In genomic region chr11:50024445-50024832, GRCm38 (mm10) we compare ENCODE assay signal across 7 mouse cellular contexts. TPM values are rescaled to one million over a fixed set of nuclear protein-coding genes. Genes with fewer than 3 reads are reported as not detected.
DNase-seq lines count a peak whose midpoint lies in the region; ATAC-seq lines count a peak whose summit lies in the region.

No protein-coding gene starts in this region.

- H3K9me3 ChIP-seq in neural tube, embryonic 11.5 days (ENCODE audit: control insufficient read depth, low read length): no peaks in the 10 kb centered on the region
- no peaks in the 10 kb centered on the region for H3K9me3 ChIP-seq in forebrain, embryonic 14.5 days (replicated peaks; ENCODE audit: control insufficient read depth, low read length)
- no peaks in the 10 kb centered on the region for H3K9me3 ChIP-seq in liver, embryonic 11.5 days (ENCODE audit: control insufficient read depth, low read length)
- no peaks in the 10 kb centered on the region for H3K9me3 ChIP-seq in stomach, embryonic 16.5 days (replicated peaks; ENCODE audit: control insufficient read depth, low read length)

- no peak for DNase-seq in neural tube, embryonic 11.5 days (ENCODE audit: low spot score)
- DNase-seq in neural tube, embryonic 10.5 days (ENCODE audit: extremely low spot score, low spot score): no peak
- DNase-seq in forebrain, embryonic 14.5 days (ENCODE audit: low spot score): no peak
- no peak for DNase-seq in liver, embryonic 11.5 days (ENCODE audit: low spot score)
- no peak for DNase-seq in layer of hippocampus, adult 8-10 months (ENCODE audit: low spot score in 2 of 2)

- H3K27me3 ChIP-seq in neural tube, embryonic 11.5 days (ENCODE audit: control insufficient read depth, insufficient read depth, low read length): no peaks in the 10 kb centered on the region
- no peaks in the 10 kb centered on the region for H3K27me3 ChIP-seq in forebrain, embryonic 14.5 days (replicated peaks; ENCODE audit: control insufficient read depth, insufficient read depth, low read length)
- no peaks in the 10 kb centered on the region for H3K27me3 ChIP-seq in liver, embryonic 11.5 days (replicated peaks; ENCODE audit: control insufficient read depth, insufficient read depth, low read length)
- no peaks in the 10 kb centered on the region for H3K27me3 ChIP-seq in stomach, embryonic 16.5 days (ENCODE audit: control insufficient read depth, insufficient read depth, low read length)

- no peaks in the 10 kb centered on the region for H3K36me3 ChIP-seq in neural tube, embryonic 11.5 days (ENCODE audit: control insufficient read depth, insufficient read depth, low read length)
- H3K36me3 ChIP-seq in forebrain, embryonic 14.5 days (ENCODE audit: control insufficient read depth, insufficient read depth, low read length): no peaks in the 10 kb centered on the region
- no peaks in the 10 kb centered on the region for H3K36me3 ChIP-seq in liver, embryonic 11.5 days (ENCODE audit: control insufficient read depth, insufficient read depth, low read length)
- H3K36me3 ChIP-seq in stomach, embryonic 16.5 days (ENCODE audit: control insufficient read depth, insufficient read depth, low read length): no peaks in the 10 kb centered on the region

- peak; percentile 21; the same call in 1 of the 2 replicates for ATAC-seq in neural tube, embryonic 11.5 days (ENCODE audit: insufficient read depth, low FRiP score, low TSS enrichment)
- peak; percentile 21 for ATAC-seq in forebrain, embryonic 14.5 days
- ATAC-seq in liver, embryonic 11.5 days (replicated peaks; ENCODE audit: low FRiP score): peak; percentile 16
- ATAC-seq in stomach, embryonic 16.5 days (ENCODE audit: insufficient read depth, low FRiP score): no peak
- ATAC-seq in megakaryocyte progenitor cell, adult 5-6 weeks (replicated peaks; ENCODE audit: poor library complexity): no peak

- no peak overlapping the region for H3K9ac ChIP-seq in neural tube, embryonic 11.5 days (ENCODE audit: low read length)
- peak overlapping the region; percentile 99; the same call in 1 of the 2 replicates for H3K9ac ChIP-seq in forebrain, embryonic 14.5 days (ENCODE audit: low read length)
- no peak overlapping the region; the same call in 1 of the 2 replicates for H3K9ac ChIP-seq in liver, embryonic 11.5 days (ENCODE audit: low read depth, low read length)
- H3K9ac ChIP-seq in stomach, embryonic 16.5 days (ENCODE audit: low read length): no peak overlapping the region

- 63% methylated on average over 6 of the region's 6 CpGs for WGBS in neural tube, embryonic 11.5 days
- 60% methylated on average over 6 of the region's 6 CpGs for WGBS in forebrain, embryonic 14.5 days
- WGBS in liver, embryonic 11.5 days: 51% methylated on average over 6 of the region's 6 CpGs
- WGBS in stomach, embryonic 16.5 days: 52% methylated on average over 6 of the region's 6 CpGs

- H3K4me2 ChIP-seq in neural tube, embryonic 11.5 days (ENCODE audit: low read depth): peak overlapping the region; percentile 71
- H3K4me2 ChIP-seq in forebrain, embryonic 14.5 days (ENCODE audit: low read length): peak overlapping the region; percentile 62
- H3K4me2 ChIP-seq in liver, embryonic 11.5 days: peak overlapping the region; percentile 92
- H3K4me2 ChIP-seq in stomach, embryonic 16.5 days (ENCODE audit: low read depth, low read length): peak overlapping the region; percentile 84

- H3K27ac ChIP-seq in neural tube, embryonic 11.5 days (ENCODE audit: low read depth, low read length): no peak overlapping the region
- no peak overlapping the region; the same call in 1 of the 2 replicates for H3K27ac ChIP-seq in forebrain, embryonic 14.5 days (ENCODE audit: low read depth, low read length)
- H3K27ac ChIP-seq in liver, embryonic 11.5 days (ENCODE audit: low read depth, low read length): no peak overlapping the region; the same call in 1 of the 2 replicates
- no peak overlapping the region for H3K27ac ChIP-seq in stomach, embryonic 16.5 days (ENCODE audit: low read length)

- H3K4me1 ChIP-seq in neural tube, embryonic 11.5 days (ENCODE audit: control insufficient read depth, insufficient read depth, low read length): peaks cover 22% of the 10 kb centered on the region; the same call in 1 of the 2 replicates
- peaks cover 27% of the 10 kb centered on the region for H3K4me1 ChIP-seq in forebrain, embryonic 14.5 days (ENCODE audit: control insufficient read depth, insufficient read depth, low read length)
- H3K4me1 ChIP-seq in liver, embryonic 11.5 days (replicated peaks; ENCODE audit: control insufficient read depth, insufficient read depth, low read length): peaks cover 7% of the 10 kb centered on the region; the same call in 1 of the 2 replicates
- H3K4me1 ChIP-seq in stomach, embryonic 16.5 days (ENCODE audit: control insufficient read depth, insufficient read depth, low read length): 0 out of 2 replicates have a peak, but pooled peaks cover 5% of the 10 kb centered on the region

- H3K4me3 ChIP-seq in neural tube, embryonic 11.5 days (ENCODE audit: low read depth, low read length): peak overlapping the region; percentile 90
- H3K4me3 ChIP-seq in forebrain, embryonic 14.5 days (ENCODE audit: low read depth, low read length): peak overlapping the region; percentile 95; the same call in 1 of the 2 replicates
- H3K4me3 ChIP-seq in liver, embryonic 11.5 days (ENCODE audit: low read depth, low read length): peak overlapping the region; percentile 86
- H3K4me3 ChIP-seq in stomach, embryonic 16.5 days (replicated peaks; ENCODE audit: low read length): peak overlapping the region; percentile 88

RNA-seq across cellular contexts. Expression of gene Rnf130, which starts 0.7 kb away (rescaled TPM):
- 79.0 and 80.0 TPM in 2 replicates for polyA plus RNA-seq in neural tube, embryonic 11.5 days (2014; fragmentation: Nextera tagmentation; extraction: Ambion mirVana)
- polyA plus RNA-seq in forebrain, embryonic 14.5 days (2014; fragmentation: Nextera tagmentation; extraction: Ambion mirVana): 55.9 and 72.6 TPM in 2 replicates
- polyA plus RNA-seq in liver, embryonic 11.5 days (2014; fragmentation: Nextera tagmentation; extraction: Ambion mirVana): 47.8 and 48.0 TPM in 2 replicates
- 18.9 and 21.3 TPM in 2 replicates for polyA plus RNA-seq in stomach, embryonic 16.5 days (2015; fragmentation: Nextera tagmentation; extraction: Ambion mirVana)
- 10 to 100 TPM; 75.8 to 95.8 (median 84.2) TPM for total RNA-seq in layer of hippocampus, adult 8-10 months (2022)
- total RNA-seq in megakaryocyte progenitor cell, adult 5-6 weeks (2015): 256 and 262 TPM in 2 replicates
- 224 and 237 TPM in 2 replicates for total RNA-seq in megakaryocyte progenitor cell, adult 5-6 weeks (2017)

Comparison
In these comparisons a context has a peak if more than half of its experiments do, and no peak if none do; other contexts are left out.
1. ATAC-seq: peak in neural tube, embryonic 11.5 days (single experiment), forebrain, embryonic 14.5 days (single experiment) and liver, embryonic 11.5 days (single experiment); none in stomach, embryonic 16.5 days (single experiment) and megakaryocyte progenitor cell, adult 5-6 weeks (single experiment).
2. Peak in every context shown above with its lines, with median percentiles within 50 percentile points of each other: H3K4me2 ChIP-seq and H3K4me3 ChIP-seq.